ENCODE assay signal across 16 mouse cellular contexts in genomic region chr2:115764595-115765305, GRCm38 (mm10).
A peak's percentile ranks its signal among the peaks of the same experiment; 100 is the strongest.
DNase-seq lines count a peak whose midpoint lies in the region; ATAC-seq lines count a peak whose summit lies in the region.
"Had no signal": no experiment of that assay in that cellular context is flagged by ENCODE, and none has a peak within 500 bp of the region (broad histone marks: within the 10 kb centered on the region; RNA-seq: fewer than 3 reads in every experiment).

No protein-coding gene starts in this region.

- no peaks in the 10 kb centered on the region for H3K9me3 ChIP-seq in kidney, embryonic 14.5 days (ENCODE audit: control insufficient read depth, low read length)
- no peaks in the 10 kb centered on the region for H3K9me3 ChIP-seq in hindbrain, embryonic 11.5 days (ENCODE audit: control insufficient read depth, low read length)
- H3K9me3 ChIP-seq: embryonic facial prominence, embryonic 13.5 days; forebrain, embryonic 12.5 days; liver, embryonic 12.5 days had no signal

- peaks cover 13% of the 10 kb centered on the region; the same call in 1 of the 2 replicates for H3K4me1 ChIP-seq in kidney, embryonic 14.5 days (ENCODE audit: control insufficient read depth, insufficient read depth, low read length)
- H3K4me1 ChIP-seq in hindbrain, embryonic 11.5 days (replicated peaks; ENCODE audit: control insufficient read depth, insufficient read depth, low read length), result no peaks in the 10 kb centered on the region
- H3K4me1 ChIP-seq: embryonic facial prominence, embryonic 13.5 days; forebrain, embryonic 12.5 days; liver, embryonic 12.5 days had no signal

- H3K27me3 ChIP-seq in kidney, embryonic 14.5 days (ENCODE audit: control insufficient read depth, insufficient read depth, low read length), result no peaks in the 10 kb centered on the region
- H3K27me3 ChIP-seq in hindbrain, embryonic 11.5 days (ENCODE audit: control insufficient read depth, insufficient read depth, low read length), result no peaks in the 10 kb centered on the region
- H3K27me3 ChIP-seq: embryonic facial prominence, embryonic 13.5 days; forebrain, embryonic 12.5 days; liver, embryonic 12.5 days had no signal

- no peak overlapping the region for H3K4me3 ChIP-seq in kidney, embryonic 14.5 days (ENCODE audit: low read length)
- H3K4me3 ChIP-seq in hindbrain, embryonic 11.5 days (ENCODE audit: low read depth, low read length), result no peak overlapping the region
- H3K4me3 ChIP-seq: embryonic facial prominence, embryonic 13.5 days; forebrain, embryonic 12.5 days; liver, embryonic 12.5 days had no signal

- H3K9ac ChIP-seq in kidney, embryonic 14.5 days (ENCODE audit: low read depth, low read length), result no peak overlapping the region
- no peak overlapping the region for H3K9ac ChIP-seq in hindbrain, embryonic 11.5 days (ENCODE audit: low read depth, low read length)
- H3K9ac ChIP-seq: embryonic facial prominence, embryonic 13.5 days; forebrain, embryonic 12.5 days; liver, embryonic 12.5 days had no signal

- no peak overlapping the region for H3K4me2 ChIP-seq in kidney, embryonic 14.5 days (replicated peaks; ENCODE audit: low read depth, low read length)
- H3K4me2 ChIP-seq in hindbrain, embryonic 11.5 days (replicated peaks; ENCODE audit: low read depth, low read length), result no peak overlapping the region
- H3K4me2 ChIP-seq: embryonic facial prominence, embryonic 13.5 days; forebrain, embryonic 12.5 days; liver, embryonic 12.5 days had no signal

- 41% methylated on average over 8 of the region's 8 CpGs for WGBS in kidney, embryonic 14.5 days
- 91% methylated on average over 8 of the region's 8 CpGs for WGBS in hindbrain, embryonic 11.5 days

- peak; percentile 46; the same call in 1 of the 2 replicates for ATAC-seq in kidney, embryonic 14.5 days (ENCODE audit: low FRiP score, low TSS enrichment)
- peak; percentile 99 for ATAC-seq in common myeloid progenitor, adult 5-6 weeks (replicated peaks; ENCODE audit: low read depth, poor library complexity, severe bottlenecking)
- ATAC-seq in megakaryocyte, adult 5-6 weeks (ENCODE audit: poor library complexity, severe bottlenecking), result peak; percentile 93
- ATAC-seq in hindbrain, embryonic 11.5 days (ENCODE audit: low FRiP score), result no peak
- ATAC-seq: liver, embryonic 12.5 days had no signal

- DNase-seq in kidney, postnatal 25 days, result no peak
- DNase-seq in Muller cell, postnatal 12 days (ENCODE audit: inconsistent ontology term), result peak; percentile 53
- DNase-seq in hindbrain, embryonic 11.5 days (ENCODE audit: low spot score), result no peak
- no peak for DNase-seq in spleen, postnatal 4 days (ENCODE audit: low spot score in 2 of 2)
- DNase-seq in heart, adult 18-20 months, result no peak
- DNase-seq: adrenal gland, adult 8-10 months; cerebellum, postnatal 25 days; heart, postnatal 14 days; right cerebral cortex, postnatal 25 days; thymus, postnatal 25 days had no signal

- no peak overlapping the region for H3K27ac ChIP-seq in kidney, embryonic 14.5 days (ENCODE audit: low read depth, low read length)
- no peak overlapping the region for H3K27ac ChIP-seq in hindbrain, embryonic 11.5 days (ENCODE audit: low read depth, low read length)
- H3K27ac ChIP-seq: embryonic facial prominence, embryonic 13.5 days; forebrain, embryonic 12.5 days; liver, embryonic 12.5 days had no signal

- H3K36me3 ChIP-seq in kidney, embryonic 14.5 days (ENCODE audit: control insufficient read depth, insufficient read depth, low read length), result no peaks in the 10 kb centered on the region
- no peaks in the 10 kb centered on the region for H3K36me3 ChIP-seq in hindbrain, embryonic 11.5 days (ENCODE audit: control insufficient read depth, insufficient read depth, low read length)
- H3K36me3 ChIP-seq: embryonic facial prominence, embryonic 13.5 days; forebrain, embryonic 12.5 days; liver, embryonic 12.5 days had no signal
